Mouse (Mus musculus): ENCODE measurements around the gene Babam1. TPM values are rescaled to one million over a fixed set of nuclear protein-coding genes. Genes with fewer than 3 reads are reported as not detected.

The Babam1 gene
- polyA plus RNA-seq (2015; fragmentation: Nextera tagmentation; extraction: Ambion mirVana): 96.7 and 106 TPM in 2 replicates

- Histone ChIP-seq H3K9me3 (replicated peaks) (no peaks in the 10 kb centered on the region), H3K4me1 (peaks cover 13% of the 10 kb centered on the region)
- WGBS: under 1% methylated on average over 34 of the region's 34 CpGs
Measured at GRCm38 (mm10) chr8:71396639-71397305, at the start of gene Babam1. Gene Babam1 (plus strand): TSS chr8:71396861.

DNA sequence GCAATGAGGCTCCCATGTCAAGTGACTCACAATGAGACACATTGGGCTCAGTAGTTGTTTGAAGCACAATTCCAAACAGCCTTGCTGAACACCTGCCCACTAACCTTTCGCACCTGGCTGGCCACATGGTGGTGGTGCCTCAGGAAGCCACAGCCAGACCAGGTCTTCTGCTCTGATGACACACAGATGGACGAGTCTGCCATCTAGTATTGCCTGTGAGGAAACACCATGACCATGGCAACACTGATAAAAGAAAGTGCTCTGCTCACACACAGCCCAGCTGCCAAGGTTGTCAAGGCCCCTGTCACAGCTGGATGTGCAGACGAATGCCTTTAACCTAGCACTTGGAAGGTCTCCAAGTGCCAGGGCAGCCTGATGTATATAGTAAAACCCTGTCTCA is 45.5 kb upstream of the Babam1 start:
- H3K4me1 ChIP-seq: no peaks in the 10 kb centered on the region
- no peaks in the 10 kb centered on the region for H3K9me3 ChIP-seq (replicated peaks)
- peaks cover 96% of the 10 kb centered on the region for H3K36me3 ChIP-seq
- no peak overlapping the region for H3K27ac ChIP-seq (replicated peaks)
- 62% methylated on average over 3 of the region's 3 CpGs for WGBS
- H3K9ac ChIP-seq: no peak overlapping the region
- H3K4me3 ChIP-seq (replicated peaks): no peak overlapping the region
- H3K4me2 ChIP-seq (replicated peaks): no peak overlapping the region
- no peaks in the 10 kb centered on the region for H3K27me3 ChIP-seq
- ATAC-seq (ENCODE audit: insufficient number of reproducible peaks, low FRiP score, low TSS enrichment, low read depth): no peak

More at GRCm38 (mm10) chr8:71396639-71397305, at the start of gene Babam1:
- Histone ChIP-seq H3K4me2 (replicated peaks) (peak within 1 kb of the TSS; percentile 87), H3K4me3 (replicated peaks) (peak within 1 kb of the TSS; percentile 82), H3K36me3 (peaks cover 24% of the 10 kb centered on the region), H3K27me3 (no peaks in the 10 kb centered on the region), H3K9ac (peak within 1 kb of the TSS; percentile 76), H3K27ac (replicated peaks) (peak within 1 kb of the TSS; percentile 59)
- ATAC-seq (ENCODE audit: insufficient number of reproducible peaks, low FRiP score, low TSS enrichment, low read depth): peak; percentile 93

- Histone ChIP-seq H3K4me3 (replicated peaks) (no peak overlapping the region), H3K36me3 (peaks cover 96% of the 10 kb centered on the region), H3K9me3 (replicated peaks) (no peaks in the 10 kb centered on the region), H3K27ac (replicated peaks) (no peak overlapping the region), H3K4me2 (replicated peaks) (no peak overlapping the region), H3K4me1 (no peaks in the 10 kb centered on the region), H3K27me3 (no peaks in the 10 kb centered on the region), H3K9ac (no peak overlapping the region)
- 91% methylated on average over 1 of the region's 1 CpGs for WGBS
- no peak for ATAC-seq (ENCODE audit: insufficient number of reproducible peaks, low FRiP score, low TSS enrichment, low read depth)
Measured at GRCm38 (mm10) chr8:71351520-71351919, 45.1 kb upstream of the Babam1 start.

GRCm38 (mm10) chr8:71358026-71358425 is 38.6 kb upstream of the Babam1 start:
- no peak for ATAC-seq (ENCODE audit: insufficient number of reproducible peaks, low FRiP score, low TSS enrichment, low read depth)
- WGBS: 81% methylated on average over 3 of the region's 3 CpGs
- no peak overlapping the region for H3K4me2 ChIP-seq (replicated peaks)
- H3K27ac ChIP-seq (replicated peaks): no peak overlapping the region
- H3K4me3 ChIP-seq (replicated peaks): no peak overlapping the region
- H3K9me3 ChIP-seq (replicated peaks): no peaks in the 10 kb centered on the region
- H3K9ac ChIP-seq: no peak overlapping the region
- no peaks in the 10 kb centered on the region for H3K4me1 ChIP-seq
- H3K27me3 ChIP-seq: no peaks in the 10 kb centered on the region
- H3K36me3 ChIP-seq: peaks cover 80% of the 10 kb centered on the region

DNA sequence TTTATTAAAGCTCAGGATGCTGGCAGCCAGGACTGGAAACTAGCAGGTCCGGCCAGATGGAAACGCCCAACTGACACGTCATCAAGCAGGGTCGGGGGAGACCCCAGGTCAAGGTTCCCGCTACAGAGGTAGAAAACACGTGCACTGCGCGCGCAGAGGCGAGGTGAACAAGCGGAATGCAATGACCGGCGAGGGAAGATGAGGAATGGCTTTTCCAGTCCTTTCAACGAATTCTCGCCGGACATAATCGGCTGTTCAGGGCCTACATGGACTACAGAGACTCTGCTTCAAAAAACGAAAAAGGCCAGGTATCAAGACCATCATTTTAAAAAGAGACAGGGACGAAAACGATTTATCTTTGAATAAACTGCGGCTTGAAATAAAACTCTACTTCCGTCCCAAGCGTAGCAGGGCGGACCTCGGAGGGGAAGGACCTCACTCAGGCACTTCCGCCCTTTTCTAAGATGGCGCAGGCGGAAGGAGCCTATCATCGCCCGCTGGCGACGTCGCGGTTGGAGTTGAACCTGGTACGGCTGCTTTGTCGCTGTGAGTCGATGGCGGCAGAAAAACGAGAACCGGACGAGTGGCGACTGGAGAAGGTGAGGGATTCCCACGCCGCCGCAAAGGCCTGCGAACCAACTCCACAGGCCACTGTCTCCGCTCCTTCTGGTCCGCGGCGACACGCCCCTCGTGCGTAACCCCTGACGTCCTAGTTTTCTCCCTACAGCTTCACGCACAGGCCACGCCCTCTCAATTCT is 29.7 kb upstream of the Babam1 start, which contains the start of gene Use1:
Gene Use1, plus strand, starts transcription at position 78 of the 758 bp plus-strand sequence.
- H3K4me1 ChIP-seq: peaks cover 25% of the 10 kb centered on the region
- H3K36me3 ChIP-seq: peaks cover 2% of the 10 kb centered on the region; the same call in 1 of the 2 replicates
- H3K9ac ChIP-seq: peak within 1 kb of the TSS; percentile 62
- peak within 1 kb of the TSS; percentile 95 for H3K27ac ChIP-seq (replicated peaks)
- under 1% methylated on average over 56 of the region's 56 CpGs for WGBS
- H3K9me3 ChIP-seq (replicated peaks): no peaks in the 10 kb centered on the region
- peak within 1 kb of the TSS; percentile 87 for H3K4me2 ChIP-seq (replicated peaks)
- peak; percentile 86 for ATAC-seq (ENCODE audit: insufficient number of reproducible peaks, low FRiP score, low TSS enrichment, low read depth)
- H3K27me3 ChIP-seq: no peaks in the 10 kb centered on the region
- peak within 1 kb of the TSS; percentile 79 for H3K4me3 ChIP-seq (replicated peaks)

- H3K4me3 ChIP-seq (replicated peaks): peak overlapping the region; percentile 79
- H3K36me3 ChIP-seq: peaks cover 4% of the 10 kb centered on the region; the same call in 1 of the 2 replicates
- H3K4me2 ChIP-seq (replicated peaks): peak overlapping the region; percentile 87
- H3K9ac ChIP-seq: peak overlapping the region; percentile 62
- no peaks in the 10 kb centered on the region for H3K9me3 ChIP-seq (replicated peaks)
- ATAC-seq (ENCODE audit: insufficient number of reproducible peaks, low FRiP score, low TSS enrichment, low read depth): no peak
- H3K27me3 ChIP-seq: no peaks in the 10 kb centered on the region
- H3K4me1 ChIP-seq: peaks cover 25% of the 10 kb centered on the region
- peak overlapping the region; percentile 95 for H3K27ac ChIP-seq (replicated peaks)
- WGBS: 39% methylated on average over 17 of the region's 17 CpGs
Measured at GRCm38 (mm10) chr8:71367529-71368176, 29.0 kb upstream of the Babam1 start.

- Histone ChIP-seq H3K9ac (no peak overlapping the region), H3K4me2 (replicated peaks) (peak overlapping the region; percentile 87; the same call in 1 of the 2 replicates), H3K4me1 (peaks cover 25% of the 10 kb centered on the region), H3K9me3 (replicated peaks) (no peaks in the 10 kb centered on the region), H3K27me3 (no peaks in the 10 kb centered on the region), H3K4me3 (replicated peaks) (peak overlapping the region; percentile 79), H3K36me3 (peaks cover 11% of the 10 kb centered on the region), H3K27ac (replicated peaks) (no peak overlapping the region)
- ATAC-seq (ENCODE audit: insufficient number of reproducible peaks, low FRiP score, low TSS enrichment, low read depth): no peak
Measured at GRCm38 (mm10) chr8:71368366-71368765, 28.3 kb upstream of the Babam1 start.

GRCm38 (mm10) chr8:71369040-71369718 is 27.5 kb upstream of the Babam1 start:
- ATAC-seq (ENCODE audit: insufficient number of reproducible peaks, low FRiP score, low TSS enrichment, low read depth): no peak
- H3K4me3 ChIP-seq (replicated peaks): no peak overlapping the region
- no peaks in the 10 kb centered on the region for H3K9me3 ChIP-seq (replicated peaks)
- no peaks in the 10 kb centered on the region for H3K27me3 ChIP-seq
- 87% methylated on average over 10 of the region's 10 CpGs for WGBS
- no peak overlapping the region for H3K9ac ChIP-seq
- H3K4me2 ChIP-seq (replicated peaks): no peak overlapping the region
- no peak overlapping the region for H3K27ac ChIP-seq (replicated peaks)
- H3K4me1 ChIP-seq: peaks cover 25% of the 10 kb centered on the region
- H3K36me3 ChIP-seq: peaks cover 19% of the 10 kb centered on the region

DNA sequence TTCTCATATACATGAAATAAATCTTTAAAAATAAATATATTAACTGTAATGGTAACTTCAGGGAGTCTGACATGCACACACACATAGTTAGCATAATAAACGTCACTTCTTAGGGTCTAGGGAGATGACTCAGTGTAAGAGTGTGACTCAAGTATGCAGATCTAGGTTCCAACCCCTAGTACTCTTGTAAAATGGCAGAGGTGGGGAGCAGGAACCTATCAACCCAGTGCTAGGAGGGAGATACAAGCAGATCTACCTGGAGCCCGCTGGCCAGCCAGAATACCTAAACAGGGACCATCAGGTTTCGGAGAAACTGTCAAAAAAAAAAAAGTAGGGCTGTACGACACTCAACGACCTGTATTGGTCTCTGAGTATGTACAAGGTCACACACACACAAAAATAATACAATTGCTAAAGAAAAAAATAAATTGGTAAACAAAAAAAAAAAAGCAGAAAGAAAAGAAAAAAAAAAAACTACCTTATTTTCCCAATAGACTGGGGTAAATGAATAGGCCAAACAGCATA is 25.9 kb upstream of the Babam1 start:
- H3K9ac ChIP-seq: 0 out of 2 replicates have a peak overlapping the region, but pooled peaks have one; percentile 9
- H3K27me3 ChIP-seq: no peaks in the 10 kb centered on the region
- H3K27ac ChIP-seq (replicated peaks): 0 out of 2 replicates have a peak overlapping the region, but pooled peaks have one; percentile 92
- H3K4me3 ChIP-seq (replicated peaks): peak overlapping the region; percentile 90
- WGBS: 19% methylated on average over 5 of the region's 5 CpGs
- no peak for ATAC-seq (ENCODE audit: insufficient number of reproducible peaks, low FRiP score, low TSS enrichment, low read depth)
- peaks cover 28% of the 10 kb centered on the region for H3K36me3 ChIP-seq
- H3K9me3 ChIP-seq (replicated peaks): no peaks in the 10 kb centered on the region
- peaks cover 32% of the 10 kb centered on the region for H3K4me1 ChIP-seq
- peak overlapping the region; percentile 53 for H3K4me2 ChIP-seq (replicated peaks)

- Histone ChIP-seq H3K27me3 (no peaks in the 10 kb centered on the region), H3K4me2 (replicated peaks) (peak within 1 kb of the TSS; percentile 53), H3K9me3 (replicated peaks) (no peaks in the 10 kb centered on the region), H3K27ac (replicated peaks) (peak within 1 kb of the TSS; percentile 92), H3K9ac (peak within 1 kb of the TSS; percentile 48), H3K36me3 (peaks cover 28% of the 10 kb centered on the region), H3K4me3 (replicated peaks) (peak within 1 kb of the TSS; percentile 90), H3K4me1 (peaks cover 35% of the 10 kb centered on the region)
- ATAC-seq (ENCODE audit: insufficient number of reproducible peaks, low FRiP score, low TSS enrichment, low read depth): peak; percentile 87
- WGBS: under 1% methylated on average over 68 of the region's 68 CpGs
Measured at GRCm38 (mm10) chr8:71371236-71371848, 25.3 kb upstream of the Babam1 start, which contains the start of gene Ocel1. Gene Ocel1 (plus strand): TSS chr8:71371298.

Measured in embryonic facial prominence, embryonic 15.5 days (tissue).